Mouse (Mus musculus): ENCODE results near the gene Bpifb4.

DNA sequence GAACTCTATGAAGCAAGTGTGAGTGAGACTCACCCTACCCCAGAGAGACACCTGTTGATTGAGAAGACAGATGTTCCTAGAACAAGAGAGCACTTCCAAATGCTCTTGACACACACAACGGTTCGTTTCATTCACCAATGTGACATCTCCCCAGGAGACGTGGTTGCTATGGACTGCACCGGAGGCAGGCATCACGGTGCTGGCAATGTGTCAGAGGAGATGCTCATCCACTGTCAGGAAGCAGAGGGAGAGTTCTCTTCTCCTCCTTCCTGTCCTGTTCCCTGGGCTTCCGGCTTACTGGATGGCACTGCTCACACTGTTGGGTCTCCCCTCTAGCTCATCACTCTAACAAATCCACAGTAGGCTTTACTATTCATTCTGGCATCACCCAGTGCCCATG, 4.7 kb upstream of the Bpifb4 start:
- TF ChIP-seq CTCF (IDR thresholded peaks at IDR 0.05; ENCODE audit: low read depth) (no peak), EP300 (IDR thresholded peaks at IDR 0.05; ENCODE audit: low read depth) (no peak)
